Mouse (Mus musculus) T-helper 2 cell (primary cell): ENCODE results near the gene Slc26a10.
"Not testable (repeated sequence)": the region's sequence is repeated elsewhere in the genome, so short reads cannot be mapped to it uniquely, and the experiment has no call there.

ENCODE experiments used
- in situ Hi-C: fragments of 300-600 bp; cut with MboI, MseI; formaldehyde crosslinking; loops from one replicate; pipeline ENCODE4 v1.15.1; 2025; ENCODE audit warnings: high pct_unique_total_duplicates

The Slc26a10 gene

GRCm38 (mm10) chr10:127198492-127198891 is 18.0 kb upstream of the Slc26a10 start:
- in situ Hi-C loops, result no loop called here

- in situ Hi-C loops, result no loop called here
Measured at GRCm38 (mm10) chr10:127197505-127198110, 17.2 kb upstream of the Slc26a10 start.

GRCm38 (mm10) chr10:127197104-127197503 is 16.7 kb upstream of the Slc26a10 start:
- in situ Hi-C loops, result no loop called here

- in situ Hi-C loops, result no loop called here
Measured at GRCm38 (mm10) chr10:127196392-127196791, 15.9 kb upstream of the Slc26a10 start.

GRCm38 (mm10) chr10:127195328-127196129 is 15.1 kb upstream of the Slc26a10 start, which contains the start of gene Dtx3:
Gene Dtx3 (minus strand): TSS chr10:127195728.
- in situ Hi-C loops, result no loop called here

- in situ Hi-C loops, result no loop called here
Measured at GRCm38 (mm10) chr10:127194428-127195327, 14.2 kb upstream of the Slc26a10 start.

GRCm38 (mm10) chr10:127193011-127193410 is 12.6 kb upstream of the Slc26a10 start:
- in situ Hi-C loops, result no loop called here

GRCm38 (mm10) chr10:127192057-127192328 is 11.5 kb upstream of the Slc26a10 start:
- in situ Hi-C loops, result not testable (repeated sequence)

GRCm38 (mm10) chr10:127191191-127192056 is 11.0 kb upstream of the Slc26a10 start:
- in situ Hi-C loops, result no loop called here

GRCm38 (mm10) chr10:127190398-127191190 is 10.1 kb upstream of the Slc26a10 start:
- in situ Hi-C loops, result no loop called here

- in situ Hi-C loops, result loop anchor here (5.0 to 10.0 kb wide), 2 partner anchors 142 to 335 kb away; partner anchors contain the start of gene Shmt2
Measured at GRCm38 (mm10) chr10:127189651-127190381, 9.4 kb upstream of the Slc26a10 start, which contains the start of gene Arhgef25. Gene Arhgef25 (minus strand): TSS chr10:127190083.

GRCm38 (mm10) chr10:127189116-127189650 is 8.7 kb upstream of the Slc26a10 start:
- in situ Hi-C loops, result loop anchor here (5.0 to 10.0 kb wide), 2 partner anchors 143 to 336 kb away; partner anchors contain the start of gene Shmt2

- in situ Hi-C loops, result loop anchor here (5.0 to 10.0 kb wide), 2 partner anchors 144 to 336 kb away; partner anchors contain the start of gene Shmt2
Measured at GRCm38 (mm10) chr10:127188465-127189115, 8.1 kb upstream of the Slc26a10 start.

- in situ Hi-C loops, result loop anchor here (5.0 to 10.0 kb wide), 2 partner anchors 144 to 337 kb away; partner anchors contain the start of gene Shmt2
Measured at GRCm38 (mm10) chr10:127188079-127188453, 7.6 kb upstream of the Slc26a10 start.

GRCm38 (mm10) chr10:127187371-127188078 is 7.1 kb upstream of the Slc26a10 start:
- in situ Hi-C loops, result loop anchor here (5.0 to 10.0 kb wide), 2 partner anchors 145 to 337 kb away; partner anchors contain the start of gene Shmt2

- in situ Hi-C loops, result loop anchor here (5.0 to 10.0 kb wide), 2 partner anchors 146 to 338 kb away; partner anchors contain the start of gene Shmt2
Measured at GRCm38 (mm10) chr10:127186451-127186850, 6.0 kb upstream of the Slc26a10 start.

- in situ Hi-C loops, result loop anchor here (5.0 to 10.0 kb wide), 2 partner anchors 147 to 339 kb away; partner anchors contain the start of gene Shmt2
Measured at GRCm38 (mm10) chr10:127185506-127185905, 5.1 kb upstream of the Slc26a10 start.
